ENCODE assay signal across 8 mouse cellular contexts in genomic region chrX:36808318-36808683, GRCm38 (mm10). TPM values are rescaled to one million over a fixed set of nuclear protein-coding genes. Genes with fewer than 3 reads are reported as not detected.
DNase-seq lines count a peak whose midpoint lies in the region; ATAC-seq and TF ChIP-seq lines count a peak whose summit lies in the region.

No protein-coding gene starts in this region.

- peaks cover 2% of the 10 kb centered on the region; the same call in 1 of the 2 replicates for H3K4me1 ChIP-seq in heart, embryonic 15.5 days (replicated peaks)
- H3K4me1 ChIP-seq in G1E (ENCODE audit: insufficient read depth, low read depth, low read length) = peaks cover 18% of the 10 kb centered on the region
- H3K4me1 ChIP-seq in forebrain, postnatal 0 days (ENCODE audit: insufficient read depth) = no peaks in the 10 kb centered on the region
- H3K4me1 ChIP-seq in liver, postnatal 0 days (ENCODE audit: insufficient read depth) = no peaks in the 10 kb centered on the region

- no peak for TF ChIP-seq EP300 in liver, postnatal 0 days (IDR thresholded peaks at IDR 0.05; ENCODE audit: low read depth)

- H3K27ac ChIP-seq in heart, embryonic 15.5 days = peak overlapping the region; percentile 78
- peak overlapping the region; percentile 69 for H3K27ac ChIP-seq in forebrain, postnatal 0 days (ENCODE audit: low read depth, low read length)
- H3K27ac ChIP-seq in liver, postnatal 0 days (ENCODE audit: low read depth) = peak overlapping the region; percentile 55; the same call in 1 of the 2 replicates

- no peak for TF ChIP-seq CTCF in G1E (IDR thresholded peaks at IDR 0.05; ENCODE audit: low read depth, low read length)
- TF ChIP-seq CTCF in forebrain, postnatal 0 days (IDR thresholded peaks at IDR 0.05; ENCODE audit: low read depth) = no peak
- TF ChIP-seq CTCF in liver, postnatal 0 days (IDR thresholded peaks at IDR 0.05; ENCODE audit: low read depth) = no peak

- H3K36me3 ChIP-seq in heart, embryonic 15.5 days = no peaks in the 10 kb centered on the region
- no peaks in the 10 kb centered on the region for H3K36me3 ChIP-seq in G1E (replicated peaks)
- H3K36me3 ChIP-seq in forebrain, postnatal 0 days (ENCODE audit: insufficient read depth) = no peaks in the 10 kb centered on the region
- H3K36me3 ChIP-seq in liver, postnatal 0 days (replicated peaks; ENCODE audit: insufficient read depth, low read length) = no peaks in the 10 kb centered on the region

- no peaks in the 10 kb centered on the region for H3K9me3 ChIP-seq in heart, embryonic 15.5 days (replicated peaks)
- H3K9me3 ChIP-seq in G1E (replicated peaks) = no peaks in the 10 kb centered on the region
- no peaks in the 10 kb centered on the region for H3K9me3 ChIP-seq in forebrain, postnatal 0 days (ENCODE audit: low read length)
- no peaks in the 10 kb centered on the region for H3K9me3 ChIP-seq in liver, postnatal 0 days (ENCODE audit: low read length)

- intact Hi-C loops in heart, postnatal 10 days (cut with DNase I) = loop anchor here (10.0 kb wide), 1 partner anchor 164 kb away; the partner anchor contains the start of gene Akap17b
- intact Hi-C loops in gastrocnemius, postnatal 36 days (cut with DNase I) = no loop called here

- H3K4me3 ChIP-seq in heart, embryonic 15.5 days = peak overlapping the region; percentile 45
- peak overlapping the region; percentile 58; the same call in 1 of the 2 replicates for H3K4me3 ChIP-seq in G1E (ENCODE audit: low read depth, low read length)
- H3K4me3 ChIP-seq in forebrain, postnatal 0 days (ENCODE audit: low read depth, low read length) = peak overlapping the region; percentile 39; the same call in 1 of the 2 replicates
- peak overlapping the region; percentile 50 for H3K4me3 ChIP-seq in liver, postnatal 0 days (ENCODE audit: low read depth, low read length)

- 48% methylated on average over 6 of the region's 6 CpGs for WGBS in heart, embryonic 15.5 days
- 62% methylated on average over 6 of the region's 6 CpGs for WGBS in forebrain, postnatal 0 days
- 45% methylated on average over 6 of the region's 6 CpGs for WGBS in liver, postnatal 0 days (ENCODE audit: insufficient replicate concordance)

- ATAC-seq in heart, embryonic 15.5 days (replicated peaks; ENCODE audit: insufficient number of reproducible peaks, insufficient read depth, low FRiP score, low read depth) = no peak
- ATAC-seq in G1E (ENCODE audit: extremely low read depth, insufficient number of reproducible peaks, low FRiP score, poor library complexity, severe bottlenecking) = no peak
- ATAC-seq in forebrain, postnatal 0 days = peak; percentile 5; the same call in 1 of the 2 replicates
- no peak for ATAC-seq in liver, postnatal 0 days

- no peaks in the 10 kb centered on the region for H3K27me3 ChIP-seq in heart, embryonic 15.5 days
- H3K27me3 ChIP-seq in G1E (ENCODE audit: insufficient read depth, low read length) = no peaks in the 10 kb centered on the region
- H3K27me3 ChIP-seq in forebrain, postnatal 0 days (ENCODE audit: insufficient read depth, low read length) = no peaks in the 10 kb centered on the region
- H3K27me3 ChIP-seq in liver, postnatal 0 days (ENCODE audit: insufficient read depth, low read length) = no peaks in the 10 kb centered on the region

- 0 out of 2 replicates have a peak overlapping the region, but pooled peaks have one; percentile 44 for H3K9ac ChIP-seq in heart, embryonic 15.5 days
- H3K9ac ChIP-seq in forebrain, postnatal 0 days = no peak overlapping the region
- H3K9ac ChIP-seq in liver, postnatal 0 days (replicated peaks) = no peak overlapping the region

- H3K4me2 ChIP-seq in heart, embryonic 15.5 days = peak overlapping the region; percentile 61
- H3K4me2 ChIP-seq in forebrain, postnatal 0 days (ENCODE audit: low read depth) = peak overlapping the region; percentile 50; the same call in 1 of the 2 replicates
- H3K4me2 ChIP-seq in liver, postnatal 0 days (ENCODE audit: low read depth, low read length) = peak overlapping the region; percentile 68

- no peak for DNase-seq in heart, postnatal 10 days
- no peak for DNase-seq in G1E (ENCODE audit: low spot score)
- DNase-seq in forebrain, postnatal 0 days = no peak
- DNase-seq in liver, postnatal 0 days = no peak
- no peak for DNase-seq in gastrocnemius, postnatal 36 days
- DNase-seq in right cerebral cortex, postnatal 36 days (ENCODE audit: low spot score in 2 of 2) = no peak
- DNase-seq in frontal cortex, postnatal 10 days (ENCODE audit: low spot score in 2 of 2) = no peak

RNA-seq across cellular contexts. Expression of gene Slc25a5, which starts 12.8 kb away (rescaled TPM):
- 962 and 1,080 TPM in 2 replicates for polyA plus RNA-seq in heart, embryonic 15.5 days (2015; fragmentation: Nextera tagmentation; extraction: Ambion mirVana)
- total RNA-seq in heart, postnatal 10 days (2021) = 100 to 1,000 TPM; 708 to 807 TPM
- total RNA-seq in G1E (2014; fragmentation: Nextera tagmentation) (364 and 370 TPM in 2 replicates), G1E (2017) (745 and 825 TPM in 2 replicates)
- 30.0 and 36.2 TPM in 2 replicates for polyA plus RNA-seq in G1E (2012)
- 333 and 351 TPM in 2 replicates for total RNA-seq in forebrain, postnatal 0 days (2014; rRNA removed)
- 466 and 495 TPM in 2 replicates for polyA plus RNA-seq in forebrain, postnatal 0 days (2015; fragmentation: Nextera tagmentation; extraction: Ambion mirVana)
- 703 and 719 TPM in 2 replicates for polyA plus RNA-seq in liver, postnatal 0 days (2015; fragmentation: Nextera tagmentation; extraction: Ambion mirVana)
- 10 to 100 TPM; 69.8 to 72.5 TPM for total RNA-seq in gastrocnemius, postnatal 36 days (2021)
